Mouse (Mus musculus): ENCODE measurements around the gene Cmss1. TPM values are rescaled to one million over a fixed set of nuclear protein-coding genes. Genes with fewer than 3 reads are reported as not detected.

Cmss1 gene
- total RNA-seq, 2 experiments from 2014 or later = 17.1 to 19.3 TPM

- DNase-seq = no peak
Observed at GRCm38 (mm10) chr16:57292765-57293164, 313.9 kb downstream of the Cmss1 start, which contains the start of gene Tmem30c. Gene Tmem30c (minus strand): TSS chr16:57292865.

- no peak for DNase-seq
Observed at GRCm38 (mm10) chr16:57292296-57292695, 314.4 kb downstream of the Cmss1 start.

- no peak for DNase-seq
Observed at GRCm38 (mm10) chr16:57291696-57292095, 315.0 kb downstream of the Cmss1 start.

GRCm38 (mm10) chr16:57281417-57281816, 325.2 kb downstream of the Cmss1 start:
- DNase-seq = no peak

GRCm38 (mm10) chr16:57280221-57281217, 326.1 kb downstream of the Cmss1 start:
- DNase-seq = peak in 1 of 2 experiments; percentile 3

DNA sequence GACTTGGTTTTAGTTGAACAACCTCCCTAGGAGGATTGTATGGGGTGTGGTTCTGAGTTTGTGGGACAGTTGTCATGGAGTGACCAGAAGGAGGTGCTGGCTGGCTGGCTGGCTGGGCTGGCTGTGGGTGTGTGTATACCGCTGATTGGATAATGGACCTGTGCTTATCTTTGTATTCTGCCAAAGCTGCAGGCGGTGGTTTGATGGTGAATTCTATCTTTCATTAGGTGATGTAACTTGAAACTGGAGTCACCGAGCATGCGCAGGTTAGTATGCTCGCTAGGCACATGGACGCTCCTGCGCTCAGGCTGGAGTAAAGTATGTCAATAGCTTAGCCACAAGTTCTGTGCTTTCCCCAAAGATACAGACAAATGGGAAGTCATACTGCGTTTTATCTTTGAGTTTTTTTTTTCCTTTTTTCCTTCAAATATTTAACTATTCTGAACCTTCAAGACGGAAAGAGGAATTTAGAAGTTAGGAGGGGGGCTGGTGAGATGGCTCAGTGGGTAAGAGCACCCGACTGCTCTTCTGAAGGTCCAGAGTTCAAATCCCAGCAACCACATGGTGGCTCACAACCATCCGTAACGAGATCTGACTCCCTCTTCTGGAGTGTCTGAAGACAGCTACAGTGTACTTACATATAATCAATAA, 327.6 kb downstream of the Cmss1 start:
- no peak for DNase-seq

DNA sequence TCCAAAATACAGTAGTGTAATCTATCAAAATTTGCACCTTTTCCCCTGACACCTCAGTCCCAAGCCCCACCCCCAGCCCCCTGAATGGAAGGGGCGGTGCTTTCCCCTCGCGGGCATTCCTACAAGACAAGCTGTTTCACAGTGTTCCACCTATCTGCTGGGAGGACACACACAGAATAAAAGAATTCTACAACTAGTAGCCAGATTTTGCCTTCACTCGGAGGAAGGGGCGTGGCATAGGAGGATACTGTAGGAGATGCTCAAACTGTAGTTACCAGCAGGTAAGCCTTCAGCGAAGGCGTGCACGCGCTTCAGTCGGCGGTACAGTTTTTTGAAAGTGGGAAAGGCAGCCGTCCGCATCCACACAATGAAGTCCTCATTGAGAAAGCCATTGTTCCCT, 336.9 kb downstream of the Cmss1 start:
- DNase-seq = no peak

DNA sequence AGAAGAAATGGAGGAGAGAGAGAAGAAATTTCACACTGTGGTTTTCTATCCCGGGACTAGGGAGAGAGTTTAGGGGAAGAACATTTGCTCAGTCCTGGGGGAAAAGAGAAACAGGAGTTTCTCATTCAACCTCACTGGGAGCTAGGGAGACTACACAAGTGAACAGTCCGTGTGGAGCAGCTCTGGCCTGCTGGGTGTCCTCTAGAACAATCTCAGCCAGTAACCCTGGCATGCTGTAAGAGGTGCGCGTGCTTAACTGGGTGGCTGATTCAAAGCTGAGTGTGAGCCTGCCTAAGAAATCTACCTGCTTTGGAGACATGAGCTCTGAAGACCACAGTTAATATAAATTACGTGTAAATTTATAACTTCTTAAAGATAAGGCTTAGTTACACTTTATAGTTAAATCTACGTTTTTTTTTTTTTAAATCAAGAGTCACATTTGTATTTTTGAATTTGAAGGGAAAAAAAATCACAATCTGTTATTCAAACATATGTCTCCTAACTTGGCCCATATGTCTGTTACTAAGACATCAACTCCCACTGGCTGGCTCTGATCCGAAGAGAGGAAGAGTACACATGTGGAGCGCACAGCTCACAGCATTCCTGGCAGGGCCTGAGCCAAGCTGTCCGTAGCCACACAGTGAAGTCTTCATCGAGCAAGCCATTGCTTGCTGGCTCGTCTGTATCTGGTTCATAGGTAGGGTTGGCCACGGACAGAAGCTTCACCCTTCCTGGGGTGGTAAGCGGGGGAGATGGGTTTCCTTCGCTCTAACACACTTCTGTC, 338.4 kb downstream of the Cmss1 start:
- DNase-seq = no peak

DNA sequence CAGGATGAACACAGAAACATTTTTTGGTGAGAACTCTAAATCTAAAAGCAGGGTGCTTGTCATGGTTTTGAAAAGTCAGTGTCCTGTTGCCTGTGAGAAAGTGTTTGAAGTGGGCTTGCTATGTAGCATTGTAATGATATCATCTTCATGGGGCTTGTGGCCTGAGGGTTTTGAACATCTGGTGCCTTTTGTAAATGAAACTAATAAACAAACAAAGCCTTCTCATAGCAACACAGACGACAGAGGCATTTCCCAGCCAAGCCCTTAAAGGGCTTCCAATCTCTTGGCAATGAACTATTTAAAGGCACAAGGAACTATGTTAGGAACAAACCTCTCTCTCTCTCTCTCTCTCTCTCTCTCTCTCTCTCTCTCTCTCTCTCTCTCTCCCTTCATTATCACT, 339.6 kb downstream of the Cmss1 start:
- no peak for DNase-seq

DNA sequence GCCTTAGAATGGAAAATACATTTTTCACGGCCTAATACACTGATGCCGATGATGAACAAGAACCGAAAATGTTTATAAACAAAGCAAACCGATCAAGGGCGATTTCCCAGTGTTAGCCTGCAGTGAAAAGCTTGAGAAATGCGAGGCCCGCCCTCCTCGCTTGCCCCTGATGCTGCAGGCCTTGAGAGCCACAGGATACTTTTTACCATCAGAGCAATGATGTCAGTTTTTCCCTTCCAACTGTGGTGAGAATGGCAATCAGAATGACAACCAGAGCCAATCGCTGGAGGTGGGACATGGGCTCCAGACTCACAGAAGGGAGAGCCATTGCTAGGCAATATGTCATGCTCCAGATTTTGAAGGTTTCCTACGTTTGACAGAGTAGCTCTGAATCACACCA, 346.5 kb downstream of the Cmss1 start:
- no peak for DNase-seq

DNA sequence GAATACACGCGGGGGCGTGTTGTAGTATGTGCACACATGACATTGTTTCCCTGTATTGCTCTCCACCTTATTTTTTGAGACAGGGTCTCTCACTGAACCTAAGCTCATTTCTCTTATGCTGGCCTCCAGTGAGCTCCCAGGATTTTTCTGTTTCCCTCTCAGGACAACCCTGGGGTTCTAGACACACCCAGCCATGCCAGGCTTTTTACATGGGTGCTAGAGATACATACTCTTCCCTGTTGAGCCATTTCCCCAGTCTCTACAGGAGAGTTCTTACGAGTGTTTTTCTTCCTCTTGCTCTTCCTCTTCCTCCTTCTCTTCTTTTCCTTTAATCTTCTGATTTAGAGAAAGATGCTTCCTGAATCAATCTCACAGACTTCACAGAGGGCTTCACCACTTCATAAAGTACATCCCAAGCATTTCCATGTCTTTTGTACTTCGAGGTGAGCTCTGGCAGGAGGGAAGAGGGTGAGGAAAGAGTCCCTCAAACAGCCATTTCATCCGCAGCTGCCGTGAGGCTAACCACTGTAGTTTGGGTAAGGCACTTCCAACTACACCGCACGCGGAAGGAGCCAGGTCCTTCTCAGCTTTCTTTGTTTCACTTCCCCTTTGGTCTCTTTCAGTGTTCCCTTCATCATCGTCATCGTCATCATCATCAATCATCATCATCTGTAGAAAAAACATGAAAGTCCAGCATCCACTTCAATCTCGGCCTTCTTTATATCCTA, 347.1 kb downstream of the Cmss1 start:
- DNase-seq = no peak

Other genes with a start within 250 kb of the Cmss1 start
- 1 to 10 TPM; 3.9 to 6.5 TPM for gene Col8a1, start 147.9 kb upstream of the Cmss1 start, total RNA-seq (2021)